Mouse (Mus musculus): ENCODE data around the gene Trpm1. TPM values are rescaled to one million over a fixed set of nuclear protein-coding genes. Genes with fewer than 3 reads are reported as not detected.

Gene Trpm1
- total RNA-seq, 2 experiments from 2014 or later: 0.10 to 0.77 TPM

- no peak for DNase-seq
- intact Hi-C loops (cut with DNase I): no loop called here
Observed at GRCm38 (mm10) chr7:64278526-64278925, 124.9 kb downstream of the Trpm1 start.

GRCm38 (mm10) chr7:64279548-64279947 is 125.9 kb downstream of the Trpm1 start:
- intact Hi-C loops (cut with DNase I): no loop called here
- DNase-seq: no peak

- DNase-seq: no peak
- intact Hi-C loops (cut with DNase I): loop anchor here (5.0 kb wide), 1 partner anchor 119 kb away; no protein-coding TSS in a partner anchor
Observed at GRCm38 (mm10) chr7:64286566-64286965, 132.9 kb downstream of the Trpm1 start.

GRCm38 (mm10) chr7:64287414-64288091 is 133.9 kb downstream of the Trpm1 start, which contains the start of gene Mtmr10:
Gene Mtmr10 (plus strand): TSS chr7:64287653.
- intact Hi-C loops (cut with DNase I): loop anchor here (5.0 kb wide), 1 partner anchor 120 kb away; no protein-coding TSS in a partner anchor
- DNase-seq: peak; percentile 98

GRCm38 (mm10) chr7:64289416-64289815 is 135.8 kb downstream of the Trpm1 start:
- DNase-seq: no peak
- intact Hi-C loops (cut with DNase I): loop anchor here (5.0 kb wide), 1 partner anchor 122 kb away; no protein-coding TSS in a partner anchor

- intact Hi-C loops (cut with DNase I): no loop called here
Observed at GRCm38 (mm10) chr7:64290431-64290830, 136.8 kb downstream of the Trpm1 start.

GRCm38 (mm10) chr7:64291722-64292121 is 138.1 kb downstream of the Trpm1 start:
- no peak for DNase-seq
- intact Hi-C loops (cut with DNase I): no loop called here

More at GRCm38 (mm10) chr7:64290431-64290830, 136.8 kb downstream of the Trpm1 start:
- no peak for DNase-seq

GRCm38 (mm10) chr7:64296286-64297010 is 142.8 kb downstream of the Trpm1 start:
- intact Hi-C loops (cut with DNase I): no loop called here
- peak; percentile 29 for DNase-seq

GRCm38 (mm10) chr7:64310241-64310640 is 156.6 kb downstream of the Trpm1 start:
- intact Hi-C loops (cut with DNase I): no loop called here
- DNase-seq: no peak

GRCm38 (mm10) chr7:64310756-64311155 is 157.1 kb downstream of the Trpm1 start:
- intact Hi-C loops (cut with DNase I): no loop called here
- no peak for DNase-seq

GRCm38 (mm10) chr7:64312811-64313210 is 159.2 kb downstream of the Trpm1 start:
- DNase-seq: no peak
- intact Hi-C loops (cut with DNase I): no loop called here

Small RNAs within 50 kb of the gene (microRNA-seq; reads per million reads assigned to microRNA genes)
- gene Mir211: 4.2 reads per million, percentile 9 among the genes with 10 or more reads in this experiment
- not detected for gene Mir6416

Other genes with a start within 250 kb of the Trpm1 start
- gene E030018B13Rik, start 237.0 kb upstream of the Trpm1 start, total RNA-seq (2021): not detected
- gene Klf13, start 214.9 kb upstream of the Trpm1 start, total RNA-seq (2021): 10 to 100 TPM; 72.3 to 73.5 TPM
- 10 to 100 TPM; 10.5 to 11.8 TPM for gene Mtmr10, start 133.8 kb downstream of the Trpm1 start, total RNA-seq (2021)
- 1 to 10 TPM; 8.4 to 9.6 TPM for gene Fan1, start 220.3 kb downstream of the Trpm1 start, total RNA-seq (2021)
- 10 to 100 TPM; 15.0 to 17.9 TPM for gene Mphosph10, start 238.4 kb downstream of the Trpm1 start, total RNA-seq (2021)
- 10 to 100 TPM; 21.4 to 25.6 TPM for gene Mcee, start 238.8 kb downstream of the Trpm1 start, total RNA-seq (2021)